ENCODE assay signal across 11 mouse cellular contexts in genomic region chr2:69849215-69849614, GRCm38 (mm10). TPM values are rescaled to one million over a fixed set of nuclear protein-coding genes. Genes with fewer than 3 reads are reported as not detected.
DNase-seq lines count a peak whose midpoint lies in the region; ATAC-seq and TF ChIP-seq lines count a peak whose summit lies in the region.
"Had no signal": no experiment of that assay in that cellular context is flagged by ENCODE, and none has a peak within 500 bp of the region (broad histone marks: within the 10 kb centered on the region; RNA-seq: fewer than 3 reads in every experiment).

No protein-coding gene starts in this region.

- H3K9me3 ChIP-seq in intestine, embryonic 15.5 days: no peaks in the 10 kb centered on the region
- H3K9me3 ChIP-seq in intestine, postnatal 0 days (ENCODE audit: control insufficient read depth): no peaks in the 10 kb centered on the region
- no peaks in the 10 kb centered on the region for H3K9me3 ChIP-seq in midbrain, embryonic 14.5 days (ENCODE audit: control insufficient read depth, low read length)
- no peaks in the 10 kb centered on the region for H3K9me3 ChIP-seq in midbrain, embryonic 13.5 days
- H3K9me3 ChIP-seq: hindbrain, embryonic 15.5 days had no signal

- H3K4me3 ChIP-seq in intestine, embryonic 15.5 days (replicated peaks): no peak overlapping the region
- no peak overlapping the region for H3K4me3 ChIP-seq in intestine, postnatal 0 days (ENCODE audit: low read depth, low read length)
- no peak overlapping the region for H3K4me3 ChIP-seq in midbrain, embryonic 14.5 days (replicated peaks; ENCODE audit: low read depth, low read length)
- no peak overlapping the region for H3K4me3 ChIP-seq in midbrain, embryonic 13.5 days (replicated peaks)
- H3K4me3 ChIP-seq: hindbrain, embryonic 15.5 days had no signal

- peak overlapping the region; percentile 22; the same call in 1 of the 2 replicates for H3K27ac ChIP-seq in intestine, embryonic 15.5 days
- no peak overlapping the region for H3K27ac ChIP-seq in intestine, postnatal 0 days (ENCODE audit: low read depth, low read length)
- H3K27ac ChIP-seq in midbrain, embryonic 14.5 days (replicated peaks; ENCODE audit: low read depth, low read length): no peak overlapping the region
- no peak overlapping the region for H3K27ac ChIP-seq in midbrain, embryonic 13.5 days
- H3K27ac ChIP-seq: hindbrain, embryonic 15.5 days had no signal

- no peaks in the 10 kb centered on the region for H3K4me1 ChIP-seq in intestine, embryonic 15.5 days (replicated peaks)
- H3K4me1 ChIP-seq in intestine, postnatal 0 days (replicated peaks; ENCODE audit: control insufficient read depth, insufficient read depth, low read length): no peaks in the 10 kb centered on the region
- H3K4me1 ChIP-seq in midbrain, embryonic 14.5 days (ENCODE audit: control insufficient read depth, insufficient read depth, low read length): no peaks in the 10 kb centered on the region
- no peaks in the 10 kb centered on the region for H3K4me1 ChIP-seq in midbrain, embryonic 13.5 days (replicated peaks)
- H3K4me1 ChIP-seq: hindbrain, embryonic 15.5 days had no signal

- H3K9ac ChIP-seq in intestine, embryonic 15.5 days: no peak overlapping the region
- no peak overlapping the region for H3K9ac ChIP-seq in intestine, postnatal 0 days (ENCODE audit: low read depth, low read length)
- no peak overlapping the region for H3K9ac ChIP-seq in midbrain, embryonic 14.5 days (replicated peaks; ENCODE audit: low read length)
- H3K9ac ChIP-seq in midbrain, embryonic 13.5 days (replicated peaks): no peak overlapping the region
- H3K9ac ChIP-seq: forebrain, postnatal 0 days; hindbrain, embryonic 15.5 days had no signal

- no peaks in the 10 kb centered on the region for H3K36me3 ChIP-seq in intestine, embryonic 15.5 days
- no peaks in the 10 kb centered on the region for H3K36me3 ChIP-seq in intestine, postnatal 0 days (ENCODE audit: control insufficient read depth, insufficient read depth)
- no peaks in the 10 kb centered on the region for H3K36me3 ChIP-seq in midbrain, embryonic 14.5 days (ENCODE audit: control insufficient read depth, insufficient read depth, low read length)
- H3K36me3 ChIP-seq in midbrain, embryonic 13.5 days: no peaks in the 10 kb centered on the region
- H3K36me3 ChIP-seq: hindbrain, embryonic 15.5 days had no signal

- ATAC-seq in intestine, embryonic 15.5 days: no peak
- ATAC-seq in intestine, postnatal 0 days: no peak
- ATAC-seq in midbrain, embryonic 14.5 days (ENCODE audit: low FRiP score, low TSS enrichment): no peak
- no peak for ATAC-seq in midbrain, embryonic 13.5 days
- ATAC-seq: forebrain, postnatal 0 days had no signal

- no peaks in the 10 kb centered on the region for H3K27me3 ChIP-seq in intestine, embryonic 15.5 days (replicated peaks)
- H3K27me3 ChIP-seq in intestine, postnatal 0 days (replicated peaks; ENCODE audit: control insufficient read depth, insufficient read depth, low read length): no peaks in the 10 kb centered on the region
- H3K27me3 ChIP-seq in midbrain, embryonic 14.5 days (ENCODE audit: control insufficient read depth, insufficient read depth, low read length): no peaks in the 10 kb centered on the region
- no peaks in the 10 kb centered on the region for H3K27me3 ChIP-seq in midbrain, embryonic 13.5 days
- H3K27me3 ChIP-seq: hindbrain, embryonic 15.5 days had no signal

- peak; percentile 20 for DNase-seq in embryo, embryonic 10.5 days (ENCODE audit: low spot score)
- DNase-seq in embryo, embryonic 10 days (ENCODE audit: low spot score): no peak
- DNase-seq in midbrain, embryonic 14.5 days: peak; percentile 33
- no peak for DNase-seq in c-Kit-positive CD71-positive TER-119-positive erythroid progenitor cells, embryonic 14.5 days (ENCODE audit: low spot score)
- DNase-seq in urinary bladder, postnatal 4 days (ENCODE audit: low spot score in 2 of 2): no peak
- DNase-seq: adrenal gland, adult 2 months; forebrain, postnatal 0 days had no signal

- WGBS in intestine, embryonic 15.5 days: 68% methylated on average over 6 of the region's 6 CpGs
- WGBS in intestine, postnatal 0 days: 67% methylated on average over 6 of the region's 6 CpGs
- 72% methylated on average over 6 of the region's 6 CpGs for WGBS in midbrain, embryonic 14.5 days
- WGBS in midbrain, embryonic 13.5 days: 75% methylated on average over 6 of the region's 6 CpGs

- no peak overlapping the region for H3K4me2 ChIP-seq in intestine, embryonic 15.5 days (replicated peaks)
- no peak overlapping the region for H3K4me2 ChIP-seq in intestine, postnatal 0 days (replicated peaks; ENCODE audit: low read depth)
- no peak overlapping the region for H3K4me2 ChIP-seq in midbrain, embryonic 14.5 days (ENCODE audit: low read length)
- no peak overlapping the region for H3K4me2 ChIP-seq in midbrain, embryonic 13.5 days (replicated peaks)
- H3K4me2 ChIP-seq: hindbrain, embryonic 15.5 days had no signal

- no peak for TF ChIP-seq CTCF in intestine, postnatal 0 days (IDR thresholded peaks at IDR 0.05; ENCODE audit: low read depth)

RNA-seq across cellular contexts. Expression of gene Ssb, which starts 12.1 kb away (rescaled TPM):
- polyA plus RNA-seq in intestine, embryonic 15.5 days (2015; fragmentation: Nextera tagmentation; extraction: Ambion mirVana): 290 and 358 TPM in 2 replicates
- 189 and 192 TPM in 2 replicates for polyA plus RNA-seq in intestine, postnatal 0 days (2015; fragmentation: Nextera tagmentation; extraction: Ambion mirVana)
- polyA plus RNA-seq in midbrain, embryonic 14.5 days (2014; fragmentation: Nextera tagmentation; extraction: Ambion mirVana): 251 and 296 TPM in 2 replicates
- polyA plus RNA-seq in midbrain, embryonic 13.5 days (2015; fragmentation: Nextera tagmentation; extraction: Ambion mirVana): 370 and 407 TPM in 2 replicates

RNA-seq across cellular contexts. Expression of gene Klhl23, which starts 27.5 kb away (rescaled TPM):
- 33.3 and 37.2 TPM in 2 replicates for polyA plus RNA-seq in intestine, embryonic 15.5 days (2015; fragmentation: Nextera tagmentation; extraction: Ambion mirVana)
- polyA plus RNA-seq in intestine, postnatal 0 days (2015; fragmentation: Nextera tagmentation; extraction: Ambion mirVana): 17.3 and 21.3 TPM in 2 replicates
- 75.3 and 85.9 TPM in 2 replicates for polyA plus RNA-seq in midbrain, embryonic 14.5 days (2014; fragmentation: Nextera tagmentation; extraction: Ambion mirVana)
- 59.8 and 60.0 TPM in 2 replicates for polyA plus RNA-seq in midbrain, embryonic 13.5 days (2015; fragmentation: Nextera tagmentation; extraction: Ambion mirVana)

RNA-seq across cellular contexts. Expression of gene Mettl5, which starts 36.2 kb away (rescaled TPM):
- polyA plus RNA-seq in intestine, embryonic 15.5 days (2015; fragmentation: Nextera tagmentation; extraction: Ambion mirVana): 39.8 and 41.2 TPM in 2 replicates
- 24.6 and 26.9 TPM in 2 replicates for polyA plus RNA-seq in intestine, postnatal 0 days (2015; fragmentation: Nextera tagmentation; extraction: Ambion mirVana)
- 27.7 and 29.7 TPM in 2 replicates for polyA plus RNA-seq in midbrain, embryonic 14.5 days (2014; fragmentation: Nextera tagmentation; extraction: Ambion mirVana)
- polyA plus RNA-seq in midbrain, embryonic 13.5 days (2015; fragmentation: Nextera tagmentation; extraction: Ambion mirVana): 33.2 and 35.1 TPM in 2 replicates

RNA-seq across cellular contexts. Expression of gene Ubr3, which starts 47.8 kb away (rescaled TPM):
- 10.5 and 10.9 TPM in 2 replicates for polyA plus RNA-seq in intestine, embryonic 15.5 days (2015; fragmentation: Nextera tagmentation; extraction: Ambion mirVana)
- polyA plus RNA-seq in intestine, postnatal 0 days (2015; fragmentation: Nextera tagmentation; extraction: Ambion mirVana): 9.6 and 10.8 TPM in 2 replicates
- polyA plus RNA-seq in midbrain, embryonic 14.5 days (2014; fragmentation: Nextera tagmentation; extraction: Ambion mirVana): 26.0 and 26.9 TPM in 2 replicates
- polyA plus RNA-seq in midbrain, embryonic 13.5 days (2015; fragmentation: Nextera tagmentation; extraction: Ambion mirVana): 20.6 and 21.4 TPM in 2 replicates

RNA-seq across cellular contexts. Expression of gene Phospho2, which starts 59.8 kb away (rescaled TPM):
- polyA plus RNA-seq in intestine, embryonic 15.5 days (2015; fragmentation: Nextera tagmentation; extraction: Ambion mirVana): 22.8 and 23.1 TPM in 2 replicates
- 23.8 and 26.0 TPM in 2 replicates for polyA plus RNA-seq in intestine, postnatal 0 days (2015; fragmentation: Nextera tagmentation; extraction: Ambion mirVana)
- 33.4 and 49.4 TPM in 2 replicates for polyA plus RNA-seq in midbrain, embryonic 14.5 days (2014; fragmentation: Nextera tagmentation; extraction: Ambion mirVana)
- polyA plus RNA-seq in midbrain, embryonic 13.5 days (2015; fragmentation: Nextera tagmentation; extraction: Ambion mirVana): 40.8 and 43.6 TPM in 2 replicates

Comparison
In these comparisons a context has a peak if more than half of its experiments do, and no peak if none do; other contexts are left out.
1. DNase-seq: peak in embryo, embryonic 10.5 days (single experiment) and midbrain, embryonic 14.5 days (single experiment); none in embryo, embryonic 10 days (single experiment), c-Kit-positive CD71-positive TER-119-positive erythroid progenitor cells, embryonic 14.5 days (single experiment) and urinary bladder, postnatal 4 days (0 of 2).